Mouse (Mus musculus) lung, postnatal 0 days (tissue): ENCODE results near the gene Sec13. TPM values are rescaled to one million over a fixed set of nuclear protein-coding genes. Genes with fewer than 3 reads are reported as not detected.

Source experiments
- ATAC-seq: fragments of 200-750 bp; cut with Nextera tagmentation; 2 replicates; pipeline ENCODE4 v1.8.0; 2017; ENCODE audit warnings: moderate library complexity
- DNase-seq: peaks from one replicate; pipeline ENCODE4 v3.0.0-alpha.2; 2016; ENCODE audit warnings: low spot score
- H3K27ac ChIP-seq: fragments of 300-500 bp; sonication (generic); 2 replicates; pipeline ENCODE4 v1.5.1; 2014; ENCODE audit warnings: antibody characterized with exemption, mild to moderate bottlenecking, low read length, mixed read lengths
- H3K27me3 ChIP-seq: fragments of 300-500 bp; sonication (generic); replicated peaks from 2 replicates; pipeline ENCODE4 v1.6.1; 2014; ENCODE audit warnings: low read length, mixed read lengths; ENCODE audit not compliant: insufficient read depth
- H3K36me3 ChIP-seq: fragments of 300-500 bp; sonication (generic); 2 replicates; pipeline ENCODE4 v1.6.1; 2014; ENCODE audit warnings: low read length, mixed read lengths; ENCODE audit not compliant: insufficient read depth
- H3K4me1 ChIP-seq: fragments of 300-500 bp; sonication (generic); 2 replicates; pipeline ENCODE4 v1.6.1; 2014; ENCODE audit warnings: antibody characterized with exemption, low read depth, low read length, mixed read lengths; ENCODE audit not compliant: insufficient read depth
- H3K4me2 ChIP-seq: fragments of 300-500 bp; sonication (generic); replicated peaks from 2 replicates; pipeline ENCODE4 v1.6.1; 2014; ENCODE audit warnings: low read depth, mild to moderate bottlenecking, low read length, moderate library complexity, mixed read lengths
- H3K4me3 ChIP-seq: fragments of 300-500 bp; sonication (generic); 2 replicates; pipeline ENCODE4 v1.5.1; 2014; ENCODE audit warnings: low read depth, low read length
- H3K9ac ChIP-seq: fragments of 300-500 bp; sonication (generic); replicated peaks from 2 replicates; pipeline ENCODE4 v1.6.1; 2014; ENCODE audit warnings: low read depth, mild to moderate bottlenecking
- H3K9me3 ChIP-seq: fragments of 300-500 bp; sonication (generic); 2 replicates; pipeline ENCODE4 v1.6.1; 2016; ENCODE audit warnings: low read length, mixed read lengths
- CTCF ChIP-seq: IDR thresholded peaks from 2 replicates; pipeline ENCODE4 v1.5.1; 2016; ENCODE audit warnings: antibody characterized with exemption, mild to moderate bottlenecking
- EP300 ChIP-seq: IDR thresholded peaks from 2 replicates; pipeline ENCODE4 v1.6.1; 2016; ENCODE audit warnings: antibody characterized with exemption, mild to moderate bottlenecking, control low read depth
- WGBS: fragments of 180-500 bp; shearing (Covaris S2); extraction: QIAGEN DNeasy Blood & Tissue Kit; methylation state at CpG from one replicate; pipeline ENCODE4 v1.1.7; 2014; 5-methylcytosine and 5-hydroxymethylcytosine counted together
- polyA plus RNA-seq: library from polyadenylated mRNA; unstranded; fragments of >200 nt; fragmentation: Nextera tagmentation; extraction: Ambion mirVana; gene quantifications from 2 replicates; pipeline ENCODE4 v1.2.1, GENCODE M21; 2015

Sec13 gene
- polyA plus RNA-seq, 1 experiment from 2014 or later = 178 TPM

DNA sequence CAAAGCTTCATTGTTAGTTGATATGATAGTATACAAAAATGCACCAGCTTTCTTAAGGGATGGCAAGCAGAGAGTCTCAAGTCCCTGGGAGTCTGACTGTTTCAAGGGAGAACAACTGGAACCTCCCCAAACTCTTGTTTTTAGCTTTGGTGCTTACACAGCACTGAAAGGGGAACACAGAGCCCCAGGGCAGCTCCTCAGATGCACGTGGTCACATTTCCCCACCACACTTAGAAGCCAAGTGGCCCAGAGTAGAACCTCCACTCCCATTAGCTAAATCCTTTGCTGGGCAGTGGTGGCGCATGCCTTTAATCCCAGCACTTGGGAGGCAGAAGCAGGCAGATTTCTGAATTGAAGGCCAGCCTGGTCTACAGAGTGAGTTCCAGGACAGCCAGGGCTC, 882 bp upstream of the Sec13 start:
- Histone ChIP-seq H3K4me1 (no peaks in the 10 kb centered on the region; the same call in 1 of the 2 replicates), H3K27me3 (no peaks in the 10 kb centered on the region), H3K36me3 (no peaks in the 10 kb centered on the region), H3K4me2 (no peak overlapping the region), H3K4me3 (no peak overlapping the region), H3K9ac (no peak overlapping the region), H3K9me3 (no peaks in the 10 kb centered on the region), H3K27ac (no peak overlapping the region)
- no peak for ATAC-seq
- 58% methylated on average over 2 of the region's 2 CpGs for WGBS
- no peak for DNase-seq
- TF ChIP-seq EP300 = no peak
- no peak for TF ChIP-seq CTCF

DNA sequence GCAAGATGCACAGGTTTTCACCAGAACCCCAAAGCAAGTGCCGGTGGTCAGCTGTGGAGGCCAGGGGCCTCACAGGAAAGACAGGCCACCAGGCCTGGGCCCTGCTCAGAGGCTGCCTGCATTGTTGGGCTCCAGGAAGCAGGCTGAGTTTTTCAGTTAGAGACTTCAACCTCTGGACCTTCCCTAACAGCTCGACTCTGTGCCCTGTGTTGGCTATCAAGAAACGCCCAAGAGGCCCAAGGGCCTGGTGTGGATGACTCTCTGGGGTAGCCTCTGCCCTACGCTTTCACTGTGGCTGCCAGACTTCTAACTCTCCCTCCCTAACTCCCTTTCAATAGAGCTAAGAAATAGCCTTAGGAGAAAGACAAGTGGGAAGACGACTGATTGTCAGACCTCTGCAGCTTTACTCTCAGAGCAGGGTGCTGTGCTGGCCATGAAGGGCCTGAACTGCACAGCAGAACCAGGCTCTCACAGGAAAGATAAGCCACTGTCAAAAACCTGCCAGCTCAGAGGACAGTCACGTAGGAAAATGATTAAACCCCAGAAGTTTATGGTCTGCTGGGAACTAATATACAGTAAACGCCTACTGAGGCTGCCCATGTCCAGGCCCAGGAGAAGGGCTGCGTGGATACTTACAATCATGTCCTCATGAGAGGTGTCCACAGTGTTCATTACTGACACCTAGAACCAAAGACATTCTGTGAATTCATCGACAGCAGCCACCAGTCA, 3.1 kb downstream of the Sec13 start:
- H3K27me3 ChIP-seq = no peaks in the 10 kb centered on the region
- 89% methylated on average over 9 of the region's 9 CpGs for WGBS
- H3K9ac ChIP-seq = no peak overlapping the region
- H3K4me1 ChIP-seq = no peaks in the 10 kb centered on the region; the same call in 1 of the 2 replicates
- TF ChIP-seq EP300 = no peak
- TF ChIP-seq CTCF = no peak
- no peak overlapping the region for H3K27ac ChIP-seq
- ATAC-seq (no peak), DNase-seq (no peak)
- H3K4me3 ChIP-seq = no peak overlapping the region
- no peak overlapping the region for H3K4me2 ChIP-seq
- H3K36me3 ChIP-seq = peaks cover 13% of the 10 kb centered on the region
- no peaks in the 10 kb centered on the region for H3K9me3 ChIP-seq

GRCm38 (mm10) chr6:113731296-113731695, 9.2 kb downstream of the Sec13 start:
- Histone ChIP-seq H3K27me3 (no peaks in the 10 kb centered on the region), H3K9me3 (no peaks in the 10 kb centered on the region), H3K36me3 (peaks cover 56% of the 10 kb centered on the region), H3K27ac (no peak overlapping the region), H3K4me1 (no peaks in the 10 kb centered on the region), H3K9ac (no peak overlapping the region), H3K4me3 (no peak overlapping the region), H3K4me2 (no peak overlapping the region)
- TF ChIP-seq CTCF = no peak
- no peak for TF ChIP-seq EP300
- WGBS = 96% methylated on average over 3 of the region's 3 CpGs
- ATAC-seq = no peak
- DNase-seq = no peak

DNA sequence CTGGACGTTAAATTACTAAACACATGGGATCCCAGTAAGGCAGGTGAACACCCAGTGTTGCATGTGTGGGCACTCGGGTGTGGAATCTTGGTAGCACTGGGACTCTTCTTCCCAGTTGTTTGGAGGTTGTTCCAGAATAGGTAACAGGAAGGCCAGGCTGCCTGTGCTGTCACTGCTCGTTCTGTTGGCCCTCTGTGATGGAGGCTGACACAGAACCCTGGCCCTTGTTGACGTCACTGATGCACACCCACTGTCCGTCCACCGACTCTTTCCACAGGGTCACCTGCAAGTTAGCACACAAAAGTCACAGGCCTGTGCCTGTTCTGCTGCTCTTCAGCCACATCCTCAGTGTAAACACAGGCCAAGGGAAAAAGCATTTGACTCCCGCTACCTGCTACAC, 12.4 kb downstream of the Sec13 start:
- H3K4me2 ChIP-seq = no peak overlapping the region
- no peaks in the 10 kb centered on the region for H3K4me1 ChIP-seq
- no peak for DNase-seq
- no peak for ATAC-seq
- H3K27me3 ChIP-seq = no peaks in the 10 kb centered on the region
- H3K36me3 ChIP-seq = peaks cover 48% of the 10 kb centered on the region
- WGBS = 85% methylated on average over 7 of the region's 7 CpGs
- no peaks in the 10 kb centered on the region for H3K9me3 ChIP-seq
- no peak overlapping the region for H3K9ac ChIP-seq
- no peak overlapping the region for H3K4me3 ChIP-seq
- TF ChIP-seq EP300 (no peak), CTCF (no peak)
- no peak overlapping the region for H3K27ac ChIP-seq

- Histone ChIP-seq H3K36me3 (peaks cover 3% of the 10 kb centered on the region; the same call in 1 of the 2 replicates), H3K27ac (no peak overlapping the region), H3K4me3 (no peak overlapping the region), H3K4me2 (no peak overlapping the region), H3K27me3 (no peaks in the 10 kb centered on the region), H3K9ac (no peak overlapping the region), H3K9me3 (no peaks in the 10 kb centered on the region), H3K4me1 (no peaks in the 10 kb centered on the region)
- 68% methylated on average over 4 of the region's 4 CpGs for WGBS
- no peak for DNase-seq
- no peak for TF ChIP-seq EP300
- TF ChIP-seq CTCF = no peak
- peak; percentile 12; the same call in 1 of the 2 replicates for ATAC-seq
Observed at GRCm38 (mm10) chr6:113721061-113721460, 19.5 kb downstream of the Sec13 start.

- Histone ChIP-seq H3K4me1 (no peaks in the 10 kb centered on the region), H3K4me2 (no peak within 1 kb of the TSS), H3K36me3 (peaks cover 10% of the 10 kb centered on the region), H3K9ac (no peak within 1 kb of the TSS), H3K4me3 (no peak within 1 kb of the TSS), H3K9me3 (no peaks in the 10 kb centered on the region), H3K27ac (no peak within 1 kb of the TSS), H3K27me3 (no peaks in the 10 kb centered on the region)
- WGBS = 58% methylated on average over 3 of the region's 3 CpGs
- TF ChIP-seq CTCF (no peak), EP300 (no peak)
- no peak for DNase-seq
- no peak for ATAC-seq
Observed at GRCm38 (mm10) chr6:113719878-113720277, 20.7 kb downstream of the Sec13 start, which contains the start of gene Ghrl. Gene Ghrl (minus strand): TSS chr6:113719880.
